Mouse (Mus musculus): Measurements from ENCODE around the gene Phf20.

DNA sequence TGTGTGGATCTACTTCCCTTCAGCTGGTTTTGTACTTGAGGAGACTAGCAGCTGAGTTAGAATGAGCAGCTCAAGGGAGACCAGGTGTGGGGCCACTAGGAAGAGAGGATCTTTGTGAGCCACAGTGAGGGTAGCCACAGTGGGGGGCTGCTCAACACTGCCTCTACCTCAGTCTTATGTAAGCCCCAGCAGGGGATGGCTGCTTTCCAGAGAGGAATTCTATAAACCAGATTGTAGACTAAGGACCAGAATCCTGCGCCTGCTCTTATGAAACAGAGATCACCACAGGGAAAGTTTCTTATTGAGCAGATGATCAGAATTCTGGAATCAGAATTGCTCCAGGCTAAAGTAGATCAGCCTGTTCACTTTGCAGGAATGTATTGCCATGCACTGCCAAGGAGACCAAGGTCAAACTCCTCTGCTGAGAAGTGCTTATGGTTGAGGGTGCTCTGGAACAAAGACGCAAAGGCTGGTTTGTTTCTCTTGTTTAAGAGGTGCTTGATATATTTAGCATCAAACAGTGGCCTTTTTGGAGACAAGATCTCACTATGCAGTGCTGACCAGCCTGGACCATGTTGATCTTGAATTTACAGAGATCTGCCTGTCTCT lies 93.4 kb downstream of the Phf20 start:
- TF ChIP-seq GATA1 (IDR thresholded peaks at IDR 0.05; ENCODE audit: borderline replicate concordance, low read length) (no peak), FLI1 (IDR thresholded peaks at IDR 0.05; ENCODE audit: low read length) (no peak)
